Comparison of ENCODE assay signal across 10 mouse cellular contexts in the genomic region with DNA sequence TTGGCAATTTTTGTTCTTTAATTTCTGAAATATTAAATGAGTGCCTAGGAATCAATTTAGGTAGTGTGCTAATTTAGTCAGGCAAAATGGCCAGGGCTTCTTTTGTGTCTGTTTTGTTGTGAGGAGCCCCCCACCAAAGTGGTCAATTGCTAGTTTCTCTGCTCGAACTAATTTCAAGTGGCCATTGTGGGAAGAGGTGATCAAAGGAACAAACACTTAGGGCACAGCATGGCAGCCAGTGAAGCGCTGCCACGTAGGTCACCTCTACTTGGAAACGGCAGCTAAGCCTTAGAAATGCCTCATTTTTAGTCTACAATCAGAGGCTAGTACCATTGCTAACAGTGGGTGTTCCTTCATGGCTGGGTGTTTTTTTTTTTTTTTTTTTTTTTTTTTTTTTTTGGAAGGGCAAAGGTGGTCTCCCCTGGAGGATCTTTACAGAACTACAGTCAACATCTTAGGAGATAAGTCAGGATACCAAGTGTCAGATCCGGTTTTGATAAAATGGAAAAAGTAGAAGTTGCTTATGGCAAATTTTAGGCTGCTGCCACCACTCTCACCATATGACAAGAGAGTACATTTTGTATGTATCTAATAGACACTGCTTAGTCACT. TPM values are rescaled to one million over a fixed set of nuclear protein-coding genes. Genes with fewer than 3 reads are reported as not detected.
DNase-seq lines count a peak whose midpoint lies in the region; ATAC-seq and TF ChIP-seq lines count a peak whose summit lies in the region.
"Had no signal": no experiment of that assay in that cellular context is flagged by ENCODE, and none has a peak within 500 bp of the region (broad histone marks: within the 10 kb centered on the region; RNA-seq: fewer than 3 reads in every experiment).

No protein-coding gene starts in this region.

- H3K27ac ChIP-seq in heart, embryonic 13.5 days (replicated peaks) = no peak overlapping the region
- H3K27ac ChIP-seq in heart, embryonic 11.5 days (ENCODE audit: low read depth, low read length) = no peak overlapping the region
- H3K27ac ChIP-seq in ES-E14 (ENCODE audit: insufficient read depth, low read depth, low read length, poor library complexity, severe bottlenecking) = no peak overlapping the region
- H3K27ac ChIP-seq in forebrain, embryonic 13.5 days = no peak overlapping the region
- H3K27ac ChIP-seq: macrophage had no signal

- ATAC-seq in heart, embryonic 13.5 days (ENCODE audit: extremely low read depth, insufficient number of reproducible peaks, low FRiP score, low TSS enrichment) = no peak
- no peak for ATAC-seq in heart, embryonic 11.5 days (replicated peaks; ENCODE audit: insufficient number of reproducible peaks, low FRiP score, low TSS enrichment)
- ATAC-seq in forebrain, embryonic 13.5 days = no peak

- in situ Hi-C loops in ES-E14 (cut with MboI; ENCODE audit: low sequenced_read_pairs in 2 of 2, unreplicated experiment in 2 of 2) = no loop called here

- no peak overlapping the region for H3K4me3 ChIP-seq in heart, embryonic 13.5 days
- no peak overlapping the region for H3K4me3 ChIP-seq in heart, embryonic 11.5 days (ENCODE audit: low read depth, low read length)
- no peak overlapping the region for H3K4me3 ChIP-seq in ES-E14 (ENCODE audit: insufficient read depth in 1 of 2, low read depth in 1 of 2, low read length in 2 of 2, poor library complexity in 1 of 2, severe bottlenecking in 1 of 2)
- H3K4me3 ChIP-seq in forebrain, embryonic 13.5 days = peak overlapping the region; percentile 15; the same call in 1 of the 2 replicates

- H3K4me2 ChIP-seq in heart, embryonic 13.5 days = peak overlapping the region; percentile 86
- no peak overlapping the region; the same call in 1 of the 2 replicates for H3K4me2 ChIP-seq in heart, embryonic 11.5 days
- peak overlapping the region; percentile 40 for H3K4me2 ChIP-seq in forebrain, embryonic 13.5 days

- H3K36me3 ChIP-seq in heart, embryonic 13.5 days = no peaks in the 10 kb centered on the region
- no peaks in the 10 kb centered on the region for H3K36me3 ChIP-seq in heart, embryonic 11.5 days (ENCODE audit: control insufficient read depth, insufficient read depth, low read length)
- no peaks in the 10 kb centered on the region for H3K36me3 ChIP-seq in ES-E14 (ENCODE audit: control insufficient read depth, insufficient read depth, low read length, poor library complexity, severe bottlenecking)
- H3K36me3 ChIP-seq in forebrain, embryonic 13.5 days (ENCODE audit: poor library complexity, severe bottlenecking) = no peaks in the 10 kb centered on the region

- H3K27me3 ChIP-seq in heart, embryonic 13.5 days (replicated peaks) = no peaks in the 10 kb centered on the region
- H3K27me3 ChIP-seq in heart, embryonic 11.5 days (ENCODE audit: control insufficient read depth, insufficient read depth, low read length) = no peaks in the 10 kb centered on the region
- 0 out of 2 replicates have a peak, but pooled peaks cover 3% of the 10 kb centered on the region for H3K27me3 ChIP-seq in forebrain, embryonic 13.5 days

- no peak for DNase-seq in ES-E14 (ENCODE audit: low read depth, low spot score)
- DNase-seq in mesoderm, embryonic 11.5 days (ENCODE audit: low read depth, low spot score) = peak; percentile 25
- DNase-seq in cerebellum, postnatal 14 days = no peak
- no peak for DNase-seq in right cerebral cortex, adult 18-20 months
- DNase-seq in gastrocnemius, adult 18-20 months (ENCODE audit: low spot score) = no peak
- DNase-seq: left cerebral cortex, postnatal 4 days had no signal

- H3K9me3 ChIP-seq in heart, embryonic 13.5 days = no peaks in the 10 kb centered on the region
- H3K9me3 ChIP-seq in heart, embryonic 11.5 days (replicated peaks; ENCODE audit: control insufficient read depth, low read length) = no peaks in the 10 kb centered on the region
- H3K9me3 ChIP-seq in ES-E14 (ENCODE audit: control insufficient read depth, insufficient read depth, low read depth, low read length) = no peaks in the 10 kb centered on the region
- H3K9me3 ChIP-seq in forebrain, embryonic 13.5 days (replicated peaks) = no peaks in the 10 kb centered on the region

- WGBS in heart, embryonic 13.5 days = 51% methylated on average over 5 of the region's 5 CpGs
- WGBS in heart, embryonic 11.5 days (ENCODE audit: insufficient replicate concordance) = 50% methylated on average over 5 of the region's 5 CpGs
- 12% methylated on average over 5 of the region's 5 CpGs for WGBS in forebrain, embryonic 13.5 days

- H3K4me1 ChIP-seq in heart, embryonic 13.5 days = peaks cover 9% of the 10 kb centered on the region
- no peaks in the 10 kb centered on the region for H3K4me1 ChIP-seq in heart, embryonic 11.5 days (ENCODE audit: control insufficient read depth, insufficient read depth, low read length)
- H3K4me1 ChIP-seq in ES-E14 (ENCODE audit: control insufficient read depth in 2 of 2, insufficient read depth in 2 of 2, low read length in 2 of 2, poor library complexity in 1 of 2) = 0 out of 4 replicates have a peak, but pooled peaks cover 0 to 2% of the 10 kb centered on the region in 2 experiments
- H3K4me1 ChIP-seq in forebrain, embryonic 13.5 days = peaks cover 14% of the 10 kb centered on the region

- H3K9ac ChIP-seq in heart, embryonic 13.5 days = no peak overlapping the region
- no peak overlapping the region for H3K9ac ChIP-seq in heart, embryonic 11.5 days (ENCODE audit: low read depth, low read length)
- no peak overlapping the region for H3K9ac ChIP-seq in ES-E14 (ENCODE audit: insufficient read depth, low read depth, low read length, poor library complexity, severe bottlenecking)
- no peak overlapping the region for H3K9ac ChIP-seq in forebrain, embryonic 13.5 days

TF ChIP-seq in ES-E14, 5 proteins besides CTCF, POLR2A, EP300 and RAD21:
- TF ChIP-seq MAFK (IDR thresholded peaks at IDR 0.05; ENCODE audit: insufficient read depth, low read depth, low read length) (no peak), ZNF384 (IDR thresholded peaks at IDR 0.05; ENCODE audit: low read depth, low read length) (peak; percentile 97), ZC3H11A (IDR thresholded peaks at IDR 0.05; ENCODE audit: borderline replicate concordance, low read depth, low read length) (no peak)

RNA-seq across cellular contexts. Expression of gene Spats2l, which starts 2.8 kb away (rescaled TPM):
- 49.5 and 52.1 TPM in 2 replicates for polyA plus RNA-seq in heart, embryonic 13.5 days (2015; fragmentation: Nextera tagmentation; extraction: Ambion mirVana)
- 41.6 and 51.5 TPM in 2 replicates for polyA plus RNA-seq in heart, embryonic 11.5 days (2014; fragmentation: Nextera tagmentation; extraction: Ambion mirVana)
- 1.3 and 2.3 TPM in 2 replicates for total RNA-seq in ES-E14 (2012; rRNA removed)
- polyA plus RNA-seq in forebrain, embryonic 13.5 days (2015; fragmentation: Nextera tagmentation; extraction: Ambion mirVana) = 46.7 and 50.4 TPM in 2 replicates
- 1 to 10 TPM; 2.3 to 2.6 TPM for total RNA-seq in gastrocnemius, adult 18-20 months (2021)
- polyA plus RNA-seq: macrophage had no signal
